Mouse (Mus musculus) liver, adult 2 months (tissue): ENCODE results near the gene Txndc8. TPM values are rescaled to one million over a fixed set of nuclear protein-coding genes. Genes with fewer than 3 reads are reported as not detected.

Experiments used
- DNase-seq: peaks from one replicate; pipeline ENCODE4 v3.0.0-alpha.2; 2011; ENCODE audit warnings: low read depth, low spot score; ENCODE audit errors: extremely low read depth
- H3K27ac ChIP-seq: fragments of 200-500 bp; replicated peaks from 2 replicates; pipeline ENCODE4 v1.5.1; 2012; ENCODE audit warnings: low read depth, mild to moderate bottlenecking, control low read depth, inconsistent platforms, low read length; ENCODE audit not compliant: insufficient read depth
- H3K27me3 ChIP-seq: fragments of 200-500 bp; 2 replicates; pipeline ENCODE4 v1.6.1; 2012; ENCODE audit warnings: mild to moderate bottlenecking, moderate library complexity, low read length, inconsistent platforms; ENCODE audit not compliant: control insufficient read depth, insufficient read depth
- H3K36me3 ChIP-seq: fragments of 200-500 bp; 2 replicates; pipeline ENCODE4 v1.6.1; 2012; ENCODE audit warnings: low read length, inconsistent platforms; ENCODE audit not compliant: control insufficient read depth, insufficient read depth
- H3K4me1 ChIP-seq: fragments of 200-500 bp; 2 replicates; pipeline ENCODE4 v1.6.1; 2011; ENCODE audit warnings: low read length; ENCODE audit not compliant: control insufficient read depth, insufficient read depth
- H3K4me3 ChIP-seq: fragments of 200-500 bp; 2 replicates; pipeline ENCODE4 v1.5.1; 2011; ENCODE audit warnings: low read depth, mild to moderate bottlenecking, control low read depth, low read length, moderate library complexity; ENCODE audit not compliant: insufficient read depth
- H3K79me2 ChIP-seq: fragments of 200-500 bp; 2 replicates; pipeline ENCODE4 v1.6.1; 2012; ENCODE audit warnings: inconsistent platforms, mild to moderate bottlenecking, low read length, moderate library complexity; ENCODE audit not compliant: control insufficient read depth, insufficient read depth
- H3K9ac ChIP-seq: fragments of 200-500 bp; 2 replicates; pipeline ENCODE4 v1.6.1; 2012; ENCODE audit warnings: low read depth, mild to moderate bottlenecking, control low read depth, inconsistent platforms, low read length
- CTCF ChIP-seq: fragments of 200-500 bp; IDR thresholded peaks from 2 replicates; pipeline ENCODE4 v1.5.1; 2011; ENCODE audit warnings: low read depth, low read length, control low read depth
- POLR2A ChIP-seq: fragments of 200-500 bp; IDR thresholded peaks from 2 replicates; pipeline ENCODE4 v1.6.1; 2011; ENCODE audit warnings: low read length, control low read depth; ENCODE audit not compliant: insufficient read depth; ENCODE audit errors: extremely low read depth
- WGBS: fragments of 180-500 bp; shearing (Covaris S2); methylation state at CpG from one replicate; pipeline ENCODE4 v1.1.7; 2018; 5-methylcytosine and 5-hydroxymethylcytosine counted together
- polyA plus RNA-seq: library from polyadenylated mRNA; depleted of rRNA; stranded (reverse); fragments of >200 nt; gene quantifications from 2 replicates; pipeline ENCODE4 v1.2.3, GENCODE M21; 2012
- total RNA-seq: library from RNA; depleted of rRNA; stranded (reverse); fragments of >200 nt; gene quantifications from 2 replicates; pipeline ENCODE4 v1.2.3, GENCODE M21; 2014

The Txndc8 gene
- total and polyA plus RNA-seq, 2 experiments, result not detected

GRCm38 (mm10) chr4:57949866-57950265, 59.1 kb downstream of the Txndc8 start:
- Histone ChIP-seq H3K36me3 (peaks cover 51% of the 10 kb centered on the region), H3K9ac (no peak overlapping the region), H3K4me3 (no peak overlapping the region), H3K27ac (no peak overlapping the region), H3K4me1 (peaks cover 11% of the 10 kb centered on the region), H3K27me3 (no peaks in the 10 kb centered on the region), H3K79me2 (peaks cover 15% of the 10 kb centered on the region; the same call in 1 of the 2 replicates)
- DNase-seq, result no peak
- 93% methylated on average over 6 of the region's 6 CpGs for WGBS
- TF ChIP-seq POLR2A (no peak), CTCF (no peak)

- H3K79me2 ChIP-seq, result peaks cover 4% of the 10 kb centered on the region; the same call in 1 of the 2 replicates
- H3K4me3 ChIP-seq, result no peak overlapping the region
- peaks cover 3% of the 10 kb centered on the region; the same call in 1 of the 2 replicates for H3K4me1 ChIP-seq
- 68% methylated on average over 4 of the region's 4 CpGs for WGBS
- no peaks in the 10 kb centered on the region for H3K27me3 ChIP-seq
- TF ChIP-seq CTCF (no peak), POLR2A (no peak)
- H3K36me3 ChIP-seq, result peaks cover 60% of the 10 kb centered on the region
- H3K27ac ChIP-seq, result no peak overlapping the region
- DNase-seq, result no peak
- H3K9ac ChIP-seq, result no peak overlapping the region
Measured at GRCm38 (mm10) chr4:57947476-57947875, 61.4 kb downstream of the Txndc8 start.

GRCm38 (mm10) chr4:57947036-57947435, 61.9 kb downstream of the Txndc8 start:
- 71% methylated on average over 10 of the region's 10 CpGs for WGBS
- no peak for DNase-seq
- peaks cover under 1% of the 10 kb centered on the region; the same call in 1 of the 2 replicates for H3K4me1 ChIP-seq
- H3K27me3 ChIP-seq, result no peaks in the 10 kb centered on the region
- TF ChIP-seq CTCF (no peak), POLR2A (no peak)
- no peak overlapping the region for H3K4me3 ChIP-seq
- H3K27ac ChIP-seq, result no peak overlapping the region
- H3K79me2 ChIP-seq, result peaks cover 4% of the 10 kb centered on the region; the same call in 1 of the 2 replicates
- H3K9ac ChIP-seq, result no peak overlapping the region
- H3K36me3 ChIP-seq, result peaks cover 60% of the 10 kb centered on the region

GRCm38 (mm10) chr4:57942892-57943291, 66.0 kb downstream of the Txndc8 start:
- Histone ChIP-seq H3K79me2 (no peaks in the 10 kb centered on the region), H3K27me3 (no peaks in the 10 kb centered on the region), H3K4me3 (no peak overlapping the region), H3K27ac (no peak overlapping the region), H3K9ac (no peak overlapping the region), H3K4me1 (peaks cover 3% of the 10 kb centered on the region; the same call in 1 of the 2 replicates), H3K36me3 (peaks cover 24% of the 10 kb centered on the region)
- no peak for TF ChIP-seq POLR2A
- no peak for TF ChIP-seq CTCF
- WGBS, result 90% methylated on average over 2 of the region's 2 CpGs
- DNase-seq, result no peak

- peak; percentile 59 for DNase-seq
- 45% methylated on average over 4 of the region's 4 CpGs for WGBS
- H3K79me2 ChIP-seq, result no peaks in the 10 kb centered on the region
- H3K9ac ChIP-seq, result no peak overlapping the region
- no peak overlapping the region for H3K4me3 ChIP-seq
- no peak overlapping the region for H3K27ac ChIP-seq
- no peaks in the 10 kb centered on the region for H3K27me3 ChIP-seq
- peaks cover 3% of the 10 kb centered on the region; the same call in 1 of the 2 replicates for H3K4me1 ChIP-seq
- TF ChIP-seq CTCF, result no peak
- no peak for TF ChIP-seq POLR2A
- H3K36me3 ChIP-seq, result peaks cover 16% of the 10 kb centered on the region
Measured at GRCm38 (mm10) chr4:57940631-57941030, 68.3 kb downstream of the Txndc8 start.

GRCm38 (mm10) chr4:57937292-57937691, 71.6 kb downstream of the Txndc8 start:
- TF ChIP-seq POLR2A, result no peak
- TF ChIP-seq CTCF, result no peak
- no peak for DNase-seq
- no peak overlapping the region for H3K27ac ChIP-seq
- H3K79me2 ChIP-seq, result no peaks in the 10 kb centered on the region
- H3K9ac ChIP-seq, result no peak overlapping the region
- no peaks in the 10 kb centered on the region for H3K27me3 ChIP-seq
- H3K4me1 ChIP-seq, result peaks cover 3% of the 10 kb centered on the region; the same call in 1 of the 2 replicates
- H3K4me3 ChIP-seq, result no peak overlapping the region
- H3K36me3 ChIP-seq, result no peaks in the 10 kb centered on the region
- WGBS, result 76% methylated on average over 6 of the region's 6 CpGs
